Comparison of ENCODE assay signal across 10 mouse cellular contexts in the genomic region with DNA sequence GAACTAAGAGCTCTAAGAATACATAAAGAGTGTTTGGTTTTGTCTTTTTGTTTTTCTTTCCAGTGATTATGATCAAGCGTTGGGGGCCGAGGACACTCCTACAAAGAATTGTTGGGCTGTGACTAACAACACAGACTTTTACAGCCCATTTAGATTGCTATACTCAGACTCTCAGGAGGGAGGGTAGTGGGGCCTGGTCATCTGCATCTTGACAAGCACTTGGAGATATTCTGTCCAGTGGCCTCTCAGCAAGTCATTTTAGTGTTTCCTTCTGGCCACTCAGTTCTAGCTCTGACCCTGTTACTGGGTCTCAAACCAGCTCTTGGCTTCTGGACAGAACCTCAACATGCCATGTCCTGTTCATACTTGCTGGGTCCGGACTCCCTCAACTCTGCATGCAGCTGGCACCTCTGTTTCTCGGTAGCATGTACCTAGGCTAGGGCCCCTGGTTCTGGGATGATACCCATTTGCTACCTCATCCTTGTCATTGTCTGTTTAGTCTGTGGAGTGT.
"Had no signal": no experiment of that assay in that cellular context is flagged by ENCODE, and none has a peak within 500 bp of the region (broad histone marks: within the 10 kb centered on the region; RNA-seq: fewer than 3 reads in every experiment).

No protein-coding gene starts in this region.

- DNase-seq: layer of hippocampus, adult 9-11 months; layer of hippocampus, postnatal 36 days; lung, embryonic 14.5 days; right cerebral cortex, postnatal 14 days; thymus, postnatal 36 days had no signal

- H3K36me3 ChIP-seq: limb, embryonic 15.5 days; liver, embryonic 12.5 days; midbrain, embryonic 12.5 days had no signal

- H3K9ac ChIP-seq: limb, embryonic 15.5 days; liver, embryonic 12.5 days; lung, embryonic 14.5 days; midbrain, embryonic 12.5 days had no signal

- H3K9me3 ChIP-seq: limb, embryonic 15.5 days; liver, embryonic 12.5 days; midbrain, embryonic 12.5 days had no signal

- ATAC-seq: intestine, embryonic 16.5 days; liver, embryonic 12.5 days; midbrain, embryonic 16.5 days had no signal

- H3K4me1 ChIP-seq: limb, embryonic 15.5 days; liver, embryonic 12.5 days had no signal

- H3K27ac ChIP-seq: limb, embryonic 15.5 days; liver, embryonic 12.5 days; midbrain, embryonic 12.5 days had no signal

- H3K4me3 ChIP-seq: limb, embryonic 15.5 days; liver, embryonic 12.5 days; midbrain, embryonic 12.5 days had no signal

- H3K27me3 ChIP-seq: limb, embryonic 15.5 days; liver, embryonic 12.5 days; midbrain, embryonic 12.5 days had no signal

- H3K4me2 ChIP-seq: limb, embryonic 15.5 days; liver, embryonic 12.5 days; lung, embryonic 14.5 days; midbrain, embryonic 12.5 days had no signal
